Mouse (Mus musculus) liver, embryonic 14.5 days (tissue): ENCODE data around the gene Exph5. TPM values are rescaled to one million over a fixed set of nuclear protein-coding genes. Genes with fewer than 3 reads are reported as not detected.

Source experiments
- ATAC-seq: fragments of 200-750 bp; cut with Nextera tagmentation; 2 replicates; pipeline ENCODE4 v1.8.0; 2017; ENCODE audit warnings: moderate number of reproducible peaks, mild to moderate bottlenecking, moderate library complexity; ENCODE audit not compliant: insufficient read depth
- DNase-seq, 3 experiments: peaks; one replicate each; pipeline ENCODE4 v3.0.0-alpha.2; 2012 to 2013; ENCODE audit warnings: low read depth in 3 of 3, low spot score in 3 of 3
- H3K27ac ChIP-seq: fragments of 300-500 bp; sonication (generic); 2 replicates; pipeline ENCODE4 v1.5.1; 2014; ENCODE audit warnings: moderate library complexity, mild to moderate bottlenecking, control low read depth, inconsistent platforms
- H3K27me3 ChIP-seq: fragments of 300-500 bp; sonication (generic); 2 replicates; pipeline ENCODE4 v1.6.1; 2014; ENCODE audit warnings: mild to moderate bottlenecking, low read length, moderate library complexity; ENCODE audit not compliant: control insufficient read depth, insufficient read depth
- H3K36me3 ChIP-seq: fragments of 300-500 bp; sonication (generic); replicated peaks from 2 replicates; pipeline ENCODE4 v1.6.1; 2014; ENCODE audit warnings: low read depth; ENCODE audit not compliant: control insufficient read depth, insufficient read depth
- H3K4me1 ChIP-seq, 2 experiments: fragments of 200-500 bp in 1 of 2; fragments of 300-500 bp in 1 of 2; sonication (generic) in 1 of 2; replicated peaks; 2 replicates each; pipeline ENCODE4 v1.6.1; 2012 to 2014; ENCODE audit warnings: antibody characterized with exemption in 1 of 2, inconsistent platforms in 1 of 2, low read length in 1 of 2; ENCODE audit not compliant: control insufficient read depth in 2 of 2, insufficient read depth in 2 of 2
- H3K4me2 ChIP-seq: fragments of 300-500 bp; sonication (generic); 2 replicates; pipeline ENCODE4 v1.6.1; 2014; ENCODE audit warnings: low read depth, mild to moderate bottlenecking, control low read depth, moderate library complexity
- H3K4me3 ChIP-seq, 2 experiments: fragments of 200-500 bp in 1 of 2; fragments of 300-500 bp in 1 of 2; sonication (generic) in 1 of 2; 2 replicates each; pipeline ENCODE4 v1.5.1; 2012 to 2014; ENCODE audit warnings: low read depth in 2 of 2, low read length in 2 of 2, mild to moderate bottlenecking in 2 of 2, control low read depth in 1 of 2, inconsistent platforms in 1 of 2, moderate library complexity in 1 of 2; ENCODE audit not compliant: insufficient read depth in 1 of 2
- H3K9ac ChIP-seq: fragments of 300-500 bp; sonication (generic); replicated peaks from 2 replicates; pipeline ENCODE4 v1.6.1; 2014; ENCODE audit warnings: mild to moderate bottlenecking, control low read depth, moderate library complexity
- H3K9me3 ChIP-seq: fragments of 300-500 bp; sonication (generic); 2 replicates; pipeline ENCODE4 v1.6.1; 2016; ENCODE audit warnings: low read length, mixed read lengths; ENCODE audit not compliant: control insufficient read depth
- CTCF ChIP-seq: IDR thresholded peaks from 2 replicates; pipeline ENCODE4 v1.5.1; 2016; ENCODE audit warnings: antibody characterized with exemption, low read depth, control low read depth
- EP300 ChIP-seq: IDR thresholded peaks from 2 replicates; pipeline ENCODE4 v1.6.1; 2016; ENCODE audit warnings: antibody characterized with exemption, low read depth
- WGBS: fragments of 180-500 bp; shearing (Covaris S2); extraction: QIAGEN DNeasy Blood & Tissue Kit; methylation state at CpG from one replicate; pipeline ENCODE4 v1.1.7; 2014; ENCODE audit not compliant: insufficient replicate concordance; 5-methylcytosine and 5-hydroxymethylcytosine counted together
- polyA plus RNA-seq, 2 experiments: library from polyadenylated mRNA; depleted of rRNA in 1 of 2; stranded (reverse) in 1 of 2; unstranded in 1 of 2; fragments of >200 nt; fragmentation: Nextera tagmentation in 1 of 2; extraction: Ambion mirVana in 1 of 2; gene quantifications; 2 replicates each; pipeline versions ENCODE4 v1.2.1 to v1.2.3; 2012 to 2014

The Exph5 gene
- polyA plus RNA-seq, 2 experiments: 0.13 to 0.37 TPM

GRCm38 (mm10) chr9:53286793-53287192 lies 14.7 kb upstream of the Exph5 start:
- DNase-seq (no peak), ATAC-seq (no peak)
- WGBS: 58% methylated on average over 6 of the region's 6 CpGs
- Histone ChIP-seq H3K27ac (no peak overlapping the region), H3K4me1 (no peaks in the 10 kb centered on the region), H3K36me3 (no peaks in the 10 kb centered on the region), H3K4me3 (no peak overlapping the region), H3K9ac (no peak overlapping the region), H3K4me2 (no peak overlapping the region), H3K27me3 (no peaks in the 10 kb centered on the region), H3K9me3 (no peaks in the 10 kb centered on the region)
- TF ChIP-seq EP300 (no peak), CTCF (no peak)

DNA sequence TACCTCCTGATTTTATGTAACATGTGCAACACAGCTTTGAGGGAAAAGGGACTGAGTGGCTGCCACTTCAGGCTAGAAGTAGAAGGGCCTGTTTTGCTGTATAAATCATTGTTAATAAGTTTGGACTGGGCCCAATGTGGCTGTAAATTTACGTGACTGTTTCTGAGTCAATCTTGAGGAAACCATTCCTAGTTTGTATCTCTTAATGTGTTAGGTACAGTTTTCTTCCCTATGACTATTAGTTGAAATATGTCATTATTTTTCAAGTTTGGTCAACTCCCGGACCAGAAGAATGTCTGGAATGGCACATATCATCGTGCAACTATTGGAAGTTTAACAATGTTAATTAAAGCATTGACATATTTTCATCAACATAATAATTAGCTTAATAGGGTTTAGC lies 11.5 kb upstream of the Exph5 start:
- no peak for TF ChIP-seq EP300
- TF ChIP-seq CTCF: no peak
- no peak for DNase-seq
- Histone ChIP-seq H3K9ac (no peak overlapping the region), H3K27ac (no peak overlapping the region), H3K36me3 (no peaks in the 10 kb centered on the region), H3K4me2 (no peak overlapping the region), H3K4me1 (no peaks in the 10 kb centered on the region), H3K27me3 (no peaks in the 10 kb centered on the region), H3K9me3 (no peaks in the 10 kb centered on the region), H3K4me3 (no peak overlapping the region)
- 56% methylated on average over 3 of the region's 3 CpGs for WGBS
- no peak for ATAC-seq

- H3K27ac ChIP-seq: no peak overlapping the region
- H3K9ac ChIP-seq: no peak overlapping the region
- no peaks in the 10 kb centered on the region for H3K27me3 ChIP-seq
- H3K36me3 ChIP-seq: no peaks in the 10 kb centered on the region
- H3K4me3 ChIP-seq: no peak overlapping the region
- no peak for ATAC-seq
- no peak for DNase-seq
- no peaks in the 10 kb centered on the region for H3K4me1 ChIP-seq
- H3K9me3 ChIP-seq: no peaks in the 10 kb centered on the region
- no peak for TF ChIP-seq EP300
- TF ChIP-seq CTCF: no peak
- no peak overlapping the region for H3K4me2 ChIP-seq
These were observed 8.6 kb upstream of the Exph5 start for GRCm38 (mm10) chr9:53292833-53293232.

DNA sequence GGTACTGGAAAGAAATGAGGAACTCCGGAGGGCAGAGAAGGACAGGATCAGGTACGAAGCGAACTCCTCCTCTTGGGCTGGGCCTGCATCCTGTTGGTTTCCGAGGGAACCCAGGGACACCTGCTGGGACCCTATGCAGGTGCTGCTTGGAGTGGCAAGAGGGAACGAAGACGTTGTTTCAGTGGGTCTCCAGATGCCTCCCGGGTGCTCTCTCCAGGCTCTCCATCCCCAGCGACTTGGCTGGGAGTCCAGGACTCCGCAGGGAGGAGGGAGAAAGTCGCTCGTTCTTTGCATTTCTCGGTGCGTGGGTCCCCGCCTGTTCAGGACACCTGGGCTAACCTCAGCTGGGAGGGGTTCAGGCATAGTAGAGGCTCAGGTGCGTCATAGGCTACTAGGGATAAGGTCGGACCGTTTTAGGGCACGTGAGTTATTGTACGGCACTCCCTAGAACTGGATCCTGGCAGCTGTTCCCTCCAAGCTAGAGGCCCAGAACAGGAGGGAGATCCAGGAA lies 386 bp downstream of the Exph5 start:
- H3K27ac ChIP-seq: no peak overlapping the region
- TF ChIP-seq CTCF (no peak), EP300 (no peak)
- no peaks in the 10 kb centered on the region for H3K36me3 ChIP-seq
- H3K9me3 ChIP-seq: no peaks in the 10 kb centered on the region
- no peak overlapping the region for H3K9ac ChIP-seq
- H3K27me3 ChIP-seq: no peaks in the 10 kb centered on the region; the same call in 1 of the 2 replicates
- WGBS: 10% methylated on average over 19 of the region's 19 CpGs
- DNase-seq (no peak), ATAC-seq (no peak)
- peak overlapping the region; percentile 61 for H3K4me2 ChIP-seq
- peak overlapping the region; percentile 27 to 34; a peak in 3 of 4 replicates for H3K4me3 ChIP-seq
- H3K4me1 ChIP-seq: 0 out of 4 replicates have a peak, but pooled peaks cover 0 to 2% of the 10 kb centered on the region in 2 experiments

GRCm38 (mm10) chr9:53302415-53302814 lies 945 bp downstream of the Exph5 start:
- WGBS: 42% methylated on average over 5 of the region's 5 CpGs
- no peak overlapping the region for H3K4me2 ChIP-seq

More at GRCm38 (mm10) chr9:53302415-53302814, 945 bp downstream of the Exph5 start:
- Histone ChIP-seq H3K36me3 (no peaks in the 10 kb centered on the region), H3K4me1 (0 out of 4 replicates have a peak, but pooled peaks cover 0 to 2% of the 10 kb centered on the region in 2 experiments), H3K9ac (no peak overlapping the region), H3K9me3 (no peaks in the 10 kb centered on the region), H3K27me3 (no peaks in the 10 kb centered on the region; the same call in 1 of the 2 replicates), H3K4me3 (no peak overlapping the region), H3K27ac (no peak overlapping the region)
- ATAC-seq: no peak
- DNase-seq: no peak
- TF ChIP-seq EP300 (no peak), CTCF (no peak)
